Mouse (Mus musculus) cerebellum, adult 2 months (tissue): ENCODE measurements around the gene Zfp952.

Experiments used
- CTCF ChIP-seq: fragments of 200-500 bp; IDR thresholded peaks from 2 replicates; pipeline ENCODE4 v1.5.1; 2011; ENCODE audit warnings: low read depth, mild to moderate bottlenecking, control low read depth, low read length, moderate library complexity, borderline replicate concordance; ENCODE audit not compliant: insufficient read depth
- POLR2A ChIP-seq: fragments of 200-500 bp; IDR thresholded peaks from 2 replicates; pipeline ENCODE4 v1.6.1; 2011; ENCODE audit warnings: low read length, control low read depth, borderline replicate concordance; ENCODE audit not compliant: insufficient read depth

DNA sequence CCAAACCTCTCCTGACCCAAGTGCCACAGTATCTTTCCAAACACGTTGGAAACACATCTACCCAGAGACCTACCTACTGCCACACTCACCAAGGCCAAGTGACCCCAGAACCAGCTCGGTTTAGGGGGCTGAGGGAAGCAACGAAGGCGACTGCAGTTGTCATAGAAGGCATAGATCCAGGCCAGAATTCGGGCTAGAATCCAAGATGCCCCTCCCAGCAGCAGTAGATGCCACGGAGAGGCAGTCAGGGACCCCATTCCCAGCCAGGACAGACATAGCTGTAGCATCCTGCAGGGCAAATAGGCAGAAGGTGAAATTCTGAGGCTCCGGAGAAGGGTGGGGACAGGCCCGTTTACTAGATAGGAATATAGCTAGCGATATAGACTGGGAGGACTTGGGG lies 46.2 kb upstream of the Zfp952 start:
- TF ChIP-seq CTCF = no peak
- TF ChIP-seq POLR2A = no peak
